Mouse (Mus musculus) MN1 (cell line): ENCODE measurements around the gene Napb.
"Not testable (repeated sequence)": the region's sequence is repeated elsewhere in the genome, so short reads cannot be mapped to it uniquely, and the experiment has no call there.

Experiments
- DNase-seq: peaks from one replicate; pipeline ENCODE4 v3.0.0-alpha.2; 2016; ENCODE audit warnings: low spot score

Napb gene

DNA sequence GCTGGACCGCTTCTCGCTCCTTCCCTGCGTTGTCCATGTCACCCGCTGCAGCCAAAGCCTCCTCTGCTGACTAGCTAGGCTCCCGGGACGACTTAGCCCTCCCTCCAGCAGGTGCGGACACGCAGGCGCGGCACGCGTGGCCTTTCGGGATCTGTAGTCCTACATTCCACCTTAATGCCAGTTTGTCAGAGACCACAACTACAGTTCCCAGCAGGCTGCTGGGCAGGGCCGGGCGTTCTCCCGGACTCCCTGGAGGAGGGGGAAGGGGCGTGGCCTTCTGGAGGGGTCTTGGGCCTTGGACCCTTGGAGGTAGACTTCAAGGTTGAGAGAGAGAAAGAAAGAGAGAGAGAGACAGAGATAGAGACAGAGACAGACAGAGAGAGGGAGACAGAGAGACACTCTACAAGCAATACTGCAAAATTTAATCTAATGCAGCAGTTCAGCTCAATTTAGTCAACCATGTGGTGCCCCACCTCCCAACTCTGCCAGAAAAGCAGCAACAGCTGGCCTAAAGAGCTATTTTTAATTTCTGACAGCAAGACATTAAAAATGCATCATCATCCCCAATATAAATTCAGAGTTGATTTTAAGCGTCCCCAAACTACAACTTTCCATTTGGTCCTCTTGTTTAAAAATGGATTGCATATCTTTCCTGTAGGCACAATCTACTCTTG, at the start of gene Napb:
Gene Napb, minus strand, starts transcription at position 141 of the 674 bp plus-strand sequence.
- DNase-seq: peak; percentile 96

DNA sequence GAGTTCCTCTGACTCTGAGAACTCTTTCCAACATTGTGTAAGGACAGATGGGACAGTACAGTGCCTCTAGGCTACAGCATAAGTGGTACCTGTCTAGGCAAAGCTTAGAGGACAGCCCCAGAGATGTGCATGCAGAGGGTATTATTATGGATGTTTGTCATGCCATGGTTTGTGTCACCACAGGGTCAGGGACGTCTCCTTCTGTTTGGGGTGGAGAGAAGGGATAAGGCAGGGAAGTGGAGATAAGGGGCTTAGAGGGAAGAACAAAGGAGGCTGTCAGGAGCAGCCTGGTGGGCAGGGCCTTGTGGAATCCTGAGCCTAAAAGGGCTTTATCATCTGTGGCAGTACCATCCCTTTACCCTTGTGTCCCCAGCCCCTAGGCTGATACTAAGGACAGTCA, 49.4 kb upstream of the Napb start, which contains the start of gene 8030411F24Rik:
Gene 8030411F24Rik, plus strand, starts transcription at position 301 of the 400 bp plus-strand sequence.
- no peak for DNase-seq

DNA sequence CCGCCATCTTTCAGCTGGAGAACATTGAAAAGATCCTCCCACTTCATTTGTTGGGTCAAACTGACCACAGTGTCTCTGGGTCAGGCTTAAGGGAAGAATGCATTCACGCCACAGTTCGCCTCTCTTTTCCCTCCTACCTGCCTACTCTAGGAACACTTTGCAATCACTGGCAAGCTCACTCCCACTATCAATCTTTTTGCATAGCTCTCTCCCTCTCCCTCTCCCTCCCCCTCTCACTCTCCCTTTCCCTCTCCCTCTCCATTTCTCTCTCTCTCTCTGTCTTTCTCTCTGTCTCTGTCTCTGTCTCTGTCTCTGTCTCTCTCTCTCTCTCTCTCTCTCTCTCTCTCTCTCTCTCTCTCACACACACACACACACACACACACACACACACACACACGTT, 39.1 kb upstream of the Napb start, which contains the start of gene Cst11:
Gene Cst11, minus strand, starts transcription at position 101 of the 400 bp plus-strand sequence.
- not testable (repeated sequence) for DNase-seq

DNA sequence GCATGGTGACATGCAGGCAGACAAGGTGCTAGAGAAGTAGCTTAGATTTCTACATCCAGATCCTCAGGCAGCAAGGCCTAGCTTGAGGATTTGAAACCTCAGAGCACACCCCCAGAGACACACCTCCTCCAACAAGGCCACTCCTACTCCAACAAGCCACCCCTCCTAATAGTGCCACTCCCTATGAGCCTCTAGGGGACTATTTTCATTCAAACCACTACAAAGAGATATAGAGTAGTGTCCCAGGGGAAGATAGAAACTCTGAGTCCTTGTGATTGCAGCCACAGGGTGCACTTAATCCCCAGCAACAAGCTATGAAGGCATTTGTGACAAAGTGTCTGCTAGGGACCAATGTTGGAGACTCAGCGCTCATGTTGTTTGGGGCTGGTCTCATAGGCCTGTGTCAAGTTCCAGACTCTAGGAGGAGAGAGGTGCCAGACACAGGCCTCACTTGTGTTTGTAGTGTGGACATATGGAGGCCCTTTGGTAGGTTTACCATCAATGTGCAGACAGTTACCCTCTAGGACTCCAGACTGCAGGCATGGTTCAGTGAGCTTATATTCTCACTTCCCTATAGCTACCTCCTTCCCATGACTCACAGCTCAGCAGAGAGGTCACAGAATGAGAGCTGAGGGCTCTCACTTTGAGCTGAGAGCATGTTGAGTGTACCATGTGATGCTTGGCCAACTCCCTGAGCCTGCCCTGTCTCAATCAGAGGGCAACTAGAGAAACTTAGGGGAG, 31.6 kb upstream of the Napb start:
- no peak for DNase-seq

DNA sequence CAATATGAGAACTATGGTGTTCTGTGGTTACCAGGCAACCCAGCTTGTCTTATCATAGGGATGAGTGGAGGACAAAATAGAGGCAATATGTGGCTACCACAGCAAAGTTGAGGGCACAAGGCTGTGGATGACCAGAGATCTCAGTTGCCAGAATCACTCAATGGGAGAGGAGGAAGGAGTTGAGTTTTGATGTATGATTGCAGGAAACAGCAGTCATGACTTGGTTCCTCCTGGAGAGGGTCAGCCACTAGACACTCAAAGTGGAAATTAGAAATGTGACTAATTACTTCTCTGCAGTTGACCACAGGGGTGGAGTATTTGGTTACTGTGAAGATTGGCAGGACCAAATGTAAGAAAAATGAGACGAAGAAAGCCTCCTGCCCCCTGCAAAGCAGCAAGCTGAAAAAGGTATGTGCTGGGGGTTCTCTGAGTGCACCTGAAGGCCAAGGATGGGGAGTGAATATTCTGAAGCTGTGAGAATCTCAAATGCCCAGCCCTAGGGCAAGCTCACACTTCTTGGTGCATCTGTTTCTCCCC, 22.1 kb upstream of the Napb start:
- DNase-seq: no peak

DNA sequence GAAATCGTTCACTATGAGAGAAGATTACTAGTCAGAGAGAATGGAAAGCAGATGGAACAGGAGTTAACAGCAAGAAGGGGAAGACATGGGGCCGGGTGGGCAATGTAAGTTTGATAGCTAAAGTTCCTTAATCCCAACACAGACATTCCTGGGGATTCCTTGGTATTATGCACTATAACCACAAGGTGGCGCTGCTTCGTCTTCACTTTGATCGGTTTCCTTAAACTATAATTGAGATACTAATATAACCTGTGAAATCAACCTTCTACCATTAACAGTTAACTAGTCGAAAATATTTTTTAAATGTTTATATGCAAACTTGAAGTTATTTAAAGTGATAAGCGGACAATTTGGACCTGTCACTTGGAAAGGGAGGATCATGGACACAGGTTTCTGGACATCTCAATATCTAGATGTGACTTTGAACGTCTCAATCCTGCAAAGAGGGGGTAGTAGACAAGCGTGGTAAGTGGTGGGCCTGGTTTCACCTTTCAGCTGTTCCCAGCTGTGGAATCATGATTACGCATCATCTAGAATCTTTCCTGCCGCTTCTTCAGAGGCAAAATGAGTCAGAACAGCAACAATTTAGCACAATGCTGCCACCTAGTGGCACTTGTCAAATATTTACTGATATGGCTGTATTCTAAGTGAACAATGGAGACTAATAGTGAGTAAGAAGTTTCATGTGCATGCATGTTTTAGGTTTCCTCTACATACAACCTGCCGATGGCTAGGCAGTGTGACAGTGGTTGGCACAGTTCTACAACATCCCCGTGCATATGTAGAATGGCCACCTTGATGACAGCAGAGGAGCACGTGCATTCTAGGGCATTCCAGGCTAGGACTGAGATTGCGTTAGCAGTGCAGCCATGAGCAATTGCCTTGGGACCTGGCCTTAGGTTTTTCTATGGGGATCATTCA, 19.9 kb upstream of the Napb start:
- DNase-seq: peak; percentile 88

DNA sequence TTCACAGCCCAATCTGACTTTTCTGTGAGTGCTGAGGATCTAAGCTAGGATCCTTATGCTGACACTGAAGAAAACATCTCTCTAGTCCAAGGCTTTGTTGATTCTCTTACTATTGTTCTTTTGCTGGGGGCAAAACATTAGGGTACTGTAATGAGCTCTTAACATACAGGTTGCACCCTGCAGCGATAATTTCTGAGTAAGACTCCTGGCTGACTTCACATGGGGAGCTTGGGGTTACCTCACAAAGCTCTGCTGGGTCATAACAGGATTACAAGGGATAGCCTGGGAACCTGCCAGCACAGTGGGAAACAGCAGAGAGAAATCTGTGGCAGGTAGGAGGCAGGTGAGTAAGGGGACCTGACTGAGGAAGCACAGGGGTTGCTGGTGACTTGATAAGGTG, 17.8 kb upstream of the Napb start, which contains the start of gene Cstl1:
Gene Cstl1, plus strand, starts transcription at position 301 of the 400 bp plus-strand sequence.
- no peak for DNase-seq

DNA sequence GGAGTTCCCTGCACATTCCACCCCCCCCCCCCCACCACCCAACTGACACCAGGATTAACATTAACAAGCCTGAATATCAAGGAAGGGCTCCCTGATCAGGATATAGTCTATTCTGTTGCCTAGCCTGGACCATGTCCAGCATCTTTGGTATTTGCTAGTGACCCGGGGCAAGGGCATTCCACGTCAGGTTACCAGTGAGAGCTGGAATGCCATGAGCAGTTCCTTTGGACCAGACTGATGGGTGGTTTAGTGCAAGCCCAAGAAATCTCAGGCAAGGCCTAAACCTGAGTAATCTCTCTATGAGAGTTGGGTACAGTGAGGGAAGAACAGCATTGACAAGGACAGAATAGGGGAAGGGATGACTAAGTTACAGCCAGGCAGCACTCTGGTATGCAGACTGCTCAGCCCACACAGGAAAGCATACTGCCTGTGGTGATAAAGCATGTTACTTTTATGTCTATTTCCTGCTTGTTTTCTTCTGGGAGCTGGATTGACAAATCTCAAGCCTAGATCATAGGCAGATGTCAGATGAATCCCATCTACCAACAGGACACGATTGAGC, 11.7 kb upstream of the Napb start:
- no peak for DNase-seq

DNA sequence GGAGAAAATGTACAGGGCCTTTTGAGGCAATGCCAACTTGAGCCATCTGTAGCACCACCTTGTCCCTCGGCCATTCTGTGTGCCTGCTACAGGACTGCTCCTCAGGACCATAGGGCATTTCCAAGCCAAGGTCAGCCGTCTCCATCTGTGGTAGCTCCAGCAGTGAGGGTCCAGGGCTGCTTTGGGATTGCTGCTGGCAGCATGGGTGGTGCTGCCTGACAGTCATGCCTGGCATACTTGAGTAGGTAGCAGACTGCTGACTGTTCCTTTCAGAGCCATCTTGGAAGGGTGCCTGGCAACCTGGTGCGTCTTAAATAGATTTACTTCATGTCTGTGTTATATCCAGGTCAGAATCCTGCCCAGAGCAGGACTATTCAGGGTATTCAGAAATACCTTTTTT, 10.7 kb upstream of the Napb start:
- DNase-seq: peak; percentile 62

DNA sequence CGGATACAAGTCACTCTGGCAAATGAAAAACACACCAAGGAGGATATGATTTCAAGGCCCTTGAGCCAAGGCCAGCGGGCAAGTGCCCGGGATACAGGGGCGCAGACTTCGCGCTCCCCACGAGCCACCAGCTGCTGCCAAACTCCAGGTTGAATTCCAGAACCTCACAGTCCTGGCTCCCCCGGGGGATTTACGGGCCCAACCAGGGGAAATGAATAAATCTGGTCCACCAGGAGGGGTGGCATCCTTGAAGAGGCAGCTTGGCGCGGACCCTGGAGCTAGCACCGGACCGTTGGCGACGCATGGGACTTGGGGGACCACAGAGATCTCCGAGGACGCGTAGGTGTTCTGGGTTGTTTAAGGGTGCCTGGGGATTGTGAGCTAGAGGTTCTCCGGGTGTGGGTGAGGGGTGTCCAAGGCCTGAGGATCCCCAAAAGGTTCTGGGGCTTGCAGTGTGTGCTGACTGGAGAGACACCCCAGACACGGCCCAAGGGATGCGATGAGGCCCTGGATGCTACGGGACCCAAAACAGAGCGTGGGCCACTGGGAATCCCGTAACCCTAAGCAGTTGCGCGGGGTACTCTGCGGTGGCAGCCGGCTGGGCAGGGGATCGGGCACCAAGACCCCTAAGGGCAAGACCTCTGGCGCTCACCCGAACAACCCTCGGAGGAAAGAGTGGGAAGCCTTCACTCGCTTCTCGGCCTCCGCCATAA, 497 bp downstream of the Napb start:
- peak; percentile 57 for DNase-seq

DNA sequence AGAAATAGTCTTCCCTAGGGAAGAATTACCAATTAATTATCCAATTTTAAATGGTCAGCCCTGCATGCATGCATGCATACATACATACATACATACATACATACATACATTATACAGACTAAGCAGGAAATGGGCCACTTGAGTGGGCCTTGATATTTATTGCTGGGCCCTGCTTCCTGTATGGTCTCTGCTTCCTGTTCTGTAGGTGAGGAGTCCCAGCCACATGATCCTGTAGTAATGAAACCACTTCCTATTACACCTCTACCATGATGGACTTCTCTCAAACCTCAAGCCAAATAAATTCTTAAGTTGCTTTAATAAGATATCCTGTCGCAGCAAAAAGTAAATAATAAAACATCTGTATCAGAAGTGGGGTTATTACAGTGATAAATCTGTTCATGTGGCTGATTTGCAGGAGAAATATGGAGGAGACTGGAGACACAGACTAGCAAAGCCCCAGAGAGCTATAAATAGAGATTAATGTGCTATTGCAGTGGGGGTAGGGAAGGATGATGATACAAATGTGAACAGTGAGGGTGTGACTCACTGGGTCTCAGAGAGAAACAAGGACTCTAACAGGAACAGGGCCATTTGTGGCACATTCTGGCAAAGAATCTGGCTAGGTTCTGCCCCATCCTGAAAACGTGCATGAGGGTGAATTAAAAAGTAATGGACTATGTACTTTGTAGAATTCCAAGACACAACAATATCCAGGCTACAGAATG, 12.8 kb downstream of the Napb start:
- no peak for DNase-seq

DNA sequence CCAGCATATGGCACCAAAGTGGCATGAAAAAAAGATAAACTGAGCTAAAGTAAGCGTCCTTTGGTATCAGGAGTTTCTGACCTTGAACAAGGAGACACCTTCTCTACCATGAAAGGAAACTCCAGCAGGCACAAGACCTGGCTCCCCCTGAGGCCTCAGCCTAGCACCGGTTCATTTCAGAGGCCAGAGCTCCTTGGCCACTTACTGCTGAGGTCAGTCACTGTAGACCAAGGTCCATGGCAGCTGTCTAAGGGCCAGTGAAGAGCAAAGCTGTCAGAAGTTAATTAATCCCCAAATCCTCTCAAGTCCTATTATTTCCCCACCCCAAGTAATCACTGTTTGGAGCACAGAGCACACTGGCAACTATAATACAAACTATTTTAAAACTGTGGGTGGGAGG, 15.2 kb downstream of the Napb start:
- no peak for DNase-seq

DNA sequence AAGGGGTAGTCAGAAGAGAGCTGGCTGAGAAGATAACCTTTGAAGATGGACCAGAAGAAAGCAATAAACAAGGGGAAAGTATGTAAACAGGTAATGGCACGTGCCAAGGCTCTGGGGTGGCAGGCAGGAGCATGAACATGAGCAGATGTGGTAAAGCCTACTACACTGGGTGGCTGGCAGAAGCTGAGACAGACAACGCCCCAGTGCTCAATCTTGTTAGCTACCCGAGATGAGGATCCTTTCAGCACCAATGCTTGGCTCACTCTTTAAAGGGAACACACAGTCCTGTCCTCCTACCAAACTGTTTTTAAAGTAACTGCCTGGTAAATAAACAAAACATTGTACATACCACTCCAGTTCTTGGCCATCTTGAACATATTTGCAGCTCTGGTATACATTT, 19.9 kb downstream of the Napb start:
- no peak for DNase-seq

DNA sequence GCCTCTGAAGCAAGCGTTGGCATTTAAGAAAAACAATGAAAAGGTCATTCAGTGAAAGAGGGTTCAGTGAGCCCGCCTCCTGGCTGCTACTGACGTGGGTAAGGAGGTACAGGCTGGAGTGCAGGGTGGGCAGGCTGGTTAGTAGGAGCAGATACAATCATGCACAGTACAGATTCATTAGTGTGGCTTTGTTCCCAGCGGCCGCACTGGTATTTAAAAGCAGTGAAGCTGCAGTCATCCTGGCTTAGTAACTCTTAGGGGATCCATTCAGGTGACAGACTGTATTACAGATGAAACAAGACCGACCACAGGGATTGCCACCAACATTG, 25.1 kb downstream of the Napb start:
- no peak for DNase-seq

DNA sequence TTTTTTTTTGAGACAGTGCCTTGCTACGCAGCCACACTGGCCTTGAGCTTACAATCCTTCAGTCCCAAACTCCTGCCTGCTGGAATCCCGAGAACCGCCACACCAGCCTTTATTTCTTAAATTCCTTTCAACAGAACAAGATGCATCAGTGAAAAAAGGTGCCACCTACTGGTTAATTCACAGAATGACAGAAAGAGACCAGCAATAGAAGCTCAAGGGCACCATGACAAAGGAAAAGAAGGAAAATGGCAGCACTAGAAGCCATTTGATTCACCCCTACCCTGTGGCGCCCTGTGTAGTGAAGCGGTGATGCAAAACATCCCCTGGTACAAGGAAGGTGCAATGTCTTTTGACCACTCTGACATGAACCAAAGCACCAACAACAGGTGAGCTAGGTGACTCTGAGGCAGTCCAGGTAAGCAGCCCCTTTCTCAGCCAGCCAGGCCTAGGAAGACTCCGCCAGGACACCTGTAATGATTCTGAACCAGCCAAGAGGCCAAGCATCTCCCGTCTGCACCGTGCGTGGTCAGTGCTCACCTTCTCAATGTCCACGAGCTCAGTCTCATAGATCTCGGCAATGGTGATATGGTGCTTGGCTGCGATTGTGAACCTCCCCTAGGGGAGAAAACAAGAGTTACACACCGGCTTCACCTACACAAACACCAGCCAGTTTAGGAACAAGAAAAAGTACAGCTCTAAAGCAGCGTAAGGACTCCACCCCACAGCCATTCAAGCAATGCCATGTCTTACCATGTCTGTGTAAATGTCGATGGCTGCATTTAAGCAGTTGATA, 25.7 kb downstream of the Napb start:
- DNase-seq: peak; percentile 56

DNA sequence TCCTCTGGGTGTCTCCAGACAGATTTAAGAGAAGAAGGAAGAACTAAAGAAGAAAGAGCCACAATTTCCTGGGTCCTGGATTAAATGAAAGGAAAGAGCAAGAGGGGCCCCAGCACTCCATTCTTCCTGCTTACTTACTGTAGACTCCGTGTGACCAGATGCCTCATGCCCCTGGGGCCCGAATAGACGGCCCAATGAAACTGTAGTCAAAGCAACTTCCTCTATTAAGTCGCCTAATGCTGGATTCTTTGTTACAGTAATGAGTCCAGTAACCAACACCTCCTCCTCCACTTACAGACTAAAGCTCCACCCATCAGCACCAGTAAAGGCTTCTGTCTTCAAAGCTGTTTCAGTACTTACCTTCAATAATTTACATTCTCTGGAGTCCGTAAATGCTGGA, 33.7 kb downstream of the Napb start:
- no peak for DNase-seq

DNA sequence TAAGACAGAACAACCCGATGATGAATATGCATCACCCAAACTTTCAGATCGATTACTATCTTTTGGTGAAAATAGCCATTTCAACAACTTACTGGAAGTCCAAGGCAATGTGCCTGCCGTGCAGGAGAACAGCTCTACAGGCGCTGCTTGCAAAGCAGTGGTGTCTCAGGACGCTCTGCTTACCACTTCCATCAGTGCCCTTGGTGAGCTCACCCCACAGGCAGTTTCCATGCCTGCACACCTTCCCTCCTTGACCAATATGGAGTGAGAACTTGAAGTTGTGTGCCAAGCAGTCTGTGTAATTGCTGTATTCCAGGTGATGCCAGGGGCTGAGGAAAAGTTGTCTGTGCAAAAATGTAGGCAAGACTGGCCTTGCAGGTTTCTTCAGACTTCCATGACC, 41.5 kb downstream of the Napb start:
- no peak for DNase-seq

DNA sequence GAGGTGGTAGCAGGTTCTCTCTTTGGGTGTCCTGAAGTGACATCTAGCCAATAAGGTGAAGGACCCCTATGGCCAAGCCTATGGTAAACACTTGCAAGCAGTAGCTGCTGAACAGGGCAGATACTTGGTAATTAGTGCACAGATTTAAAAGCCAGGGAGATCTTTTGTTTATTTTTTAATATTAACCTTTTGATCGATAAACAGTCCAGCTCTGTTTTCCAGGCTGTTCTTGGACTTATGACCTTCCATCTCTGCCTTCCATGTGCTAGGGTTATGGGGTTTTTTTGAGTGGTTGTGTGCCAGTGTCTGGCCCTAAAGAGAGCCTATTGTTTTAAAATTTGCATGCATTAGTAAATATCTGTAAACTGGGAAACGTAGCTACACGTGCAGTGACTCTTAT, 42.0 kb downstream of the Napb start:
- no peak for DNase-seq

DNA sequence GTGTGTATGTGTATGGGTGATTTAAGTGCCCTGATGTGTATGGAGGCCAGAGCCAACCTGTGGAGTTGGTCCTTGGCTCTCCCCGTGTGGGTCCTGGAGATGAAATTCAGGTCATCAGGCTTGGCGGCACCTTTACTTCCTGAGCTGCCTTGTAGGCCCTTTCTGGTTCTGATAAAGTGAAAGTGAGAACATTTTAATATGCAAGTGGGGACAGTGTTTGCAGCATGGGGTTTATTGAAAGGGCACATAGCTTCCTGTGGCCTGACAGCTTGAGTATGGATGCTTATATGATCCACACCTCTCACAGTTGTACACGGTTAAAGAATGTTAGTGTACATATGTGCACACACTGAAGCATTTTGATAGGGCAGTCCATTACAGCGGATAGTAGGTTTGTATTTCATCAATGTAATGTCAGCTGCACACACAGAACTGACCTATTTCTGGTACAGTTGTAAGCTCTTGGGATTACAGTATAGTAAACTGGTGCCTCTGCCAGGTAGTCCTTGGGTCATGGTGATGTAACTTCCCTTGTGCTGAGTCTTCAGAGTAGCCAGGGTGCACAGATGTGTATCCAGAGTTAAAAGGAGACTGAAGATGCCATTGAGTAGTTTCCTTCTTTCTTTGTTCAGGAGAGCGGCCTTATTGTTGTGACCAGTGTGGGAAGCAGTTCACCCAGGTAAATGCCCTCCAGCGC, 42.7 kb downstream of the Napb start:
- DNase-seq: no peak
